Mouse (Mus musculus) G1E (cell line): ENCODE results near the gene Rreb1. TPM values are rescaled to one million over a fixed set of nuclear protein-coding genes. Genes with fewer than 3 reads are reported as not detected.

ENCODE experiments used
- ATAC-seq: 2 replicates; pipeline ENCODE4 v1.8.0; 2016; ENCODE audit warnings: mild to moderate bottlenecking; ENCODE audit not compliant: insufficient number of reproducible peaks, poor library complexity, low FRiP score, severe bottlenecking; ENCODE audit errors: extremely low read depth
- DNase-seq: peaks from one replicate; pipeline ENCODE4 v3.0.0; 2012; ENCODE audit warnings: low spot score
- H3K27me3 ChIP-seq: 2 replicates; pipeline ENCODE4 v1.6.1; 2012; ENCODE audit warnings: mild to moderate bottlenecking, low read length, inconsistent platforms; ENCODE audit not compliant: insufficient read depth
- H3K36me3 ChIP-seq: replicated peaks from 2 replicates; pipeline ENCODE3; 2012; ENCODE audit warnings: mild to moderate bottlenecking, inconsistent platforms
- H3K4me1 ChIP-seq: 2 replicates; pipeline ENCODE4 v1.6.1; 2012; ENCODE audit warnings: low read depth, low read length, inconsistent platforms, mixed read lengths; ENCODE audit not compliant: insufficient read depth
- H3K4me3 ChIP-seq: 2 replicates; pipeline ENCODE4 v1.5.1; 2012; ENCODE audit warnings: low read depth, mild to moderate bottlenecking, inconsistent platforms, low read length, moderate library complexity, mixed read lengths
- H3K9me3 ChIP-seq: replicated peaks from 2 replicates; pipeline ENCODE4 v1.6.1; 2012; ENCODE audit warnings: inconsistent platforms
- CTCF ChIP-seq: IDR thresholded peaks from 2 replicates; pipeline ENCODE4 v1.5.1; 2012; ENCODE audit warnings: low read depth, low read length, inconsistent platforms, mixed read lengths
- GATA1 ChIP-seq: IDR thresholded peaks from 2 replicates; pipeline ENCODE4 v1.6.1; 2012; ENCODE audit warnings: borderline replicate concordance, low read length, inconsistent platforms, mixed read lengths
- GATA2 ChIP-seq: IDR thresholded peaks from 2 replicates; pipeline ENCODE4 v1.6.1; 2012; ENCODE audit warnings: low read depth, low read length, inconsistent platforms, borderline replicate concordance
- POLR2AphosphoS5 ChIP-seq: IDR thresholded peaks from 2 replicates; pipeline ENCODE4 v1.6.1; 2012; ENCODE audit warnings: low read depth, low read length, inconsistent platforms; ENCODE audit not compliant: insufficient replicate concordance
- TAL1 ChIP-seq: conservative IDR thresholded peaks from 2 replicates; pipeline ENCODE4 v1.6.1; 2012; ENCODE audit warnings: low read depth, low read length, inconsistent platforms, mixed read lengths
- polyA plus RNA-seq: library from polyadenylated mRNA; stranded (reverse); fragments of >175 nt; gene quantifications from 2 replicates; pipeline ENCODE4 v1.2.3, GENCODE M21; 2012
- total RNA-seq, 2 experiments: library from RNA; stranded (forward) in 1 of 2; stranded (reverse) in 1 of 2; fragments of 200-1000 nt in 1 of 2; fragments of >200 nt in 1 of 2; fragmentation: Nextera tagmentation in 1 of 2; gene quantifications; 2 replicates each; pipeline ENCODE4 v1.2.3; 2014 to 2017

Rreb1 gene
- total and polyA plus RNA-seq, 3 experiments: 16.8 to 122 (median 87.2) TPM

GRCm38 (mm10) chr13:37918336-37919261, 140.4 kb downstream of the Rreb1 start:
- Histone ChIP-seq H3K27me3 (no peaks in the 10 kb centered on the region), H3K4me3 (no peak overlapping the region), H3K36me3 (peaks cover 100% of the 10 kb centered on the region), H3K9me3 (no peaks in the 10 kb centered on the region), H3K4me1 (no peaks in the 10 kb centered on the region)
- DNase-seq (no peak), ATAC-seq (no peak)
- TF ChIP-seq POLR2AphosphoS5 (no peak), CTCF (no peak), GATA2 (no peak), GATA1 (no peak), TAL1 (no peak)

DNA sequence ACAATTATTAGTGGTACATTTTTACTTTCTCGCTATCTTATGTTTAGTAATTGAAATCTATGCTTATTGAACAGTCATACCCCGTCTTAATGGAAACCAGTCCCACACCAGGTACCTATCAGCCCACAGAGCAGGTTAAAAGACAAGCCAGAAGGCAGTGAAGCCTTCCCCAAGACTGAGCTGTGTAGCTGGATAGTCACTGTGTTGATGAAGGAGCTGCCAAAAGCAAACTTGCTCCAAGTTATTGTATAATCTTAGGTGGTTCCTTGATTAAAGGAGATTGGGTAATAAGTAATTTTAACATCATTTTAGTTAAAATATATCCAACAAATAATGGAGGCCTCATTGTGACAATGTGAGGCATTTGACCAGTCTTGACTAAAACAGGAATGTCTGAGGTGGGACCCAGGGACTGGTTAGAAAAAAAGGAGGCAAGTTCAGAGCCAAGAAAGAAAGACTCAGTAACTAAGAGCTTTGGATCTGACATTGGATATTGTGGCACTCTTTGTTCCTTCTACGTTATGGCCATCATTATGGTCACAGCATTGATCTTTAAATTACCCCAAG, 141.6 kb downstream of the Rreb1 start:
- DNase-seq (no peak), ATAC-seq (no peak)
- TF ChIP-seq POLR2AphosphoS5 (no peak), GATA2 (no peak)
- no peaks in the 10 kb centered on the region for H3K4me1 ChIP-seq
- H3K9me3 ChIP-seq: no peaks in the 10 kb centered on the region
- no peak overlapping the region for H3K4me3 ChIP-seq
- no peaks in the 10 kb centered on the region for H3K27me3 ChIP-seq
- H3K36me3 ChIP-seq: peaks cover 100% of the 10 kb centered on the region

- Histone ChIP-seq H3K4me1 (no peaks in the 10 kb centered on the region), H3K36me3 (peaks cover 100% of the 10 kb centered on the region), H3K9me3 (no peaks in the 10 kb centered on the region), H3K27me3 (no peaks in the 10 kb centered on the region), H3K4me3 (no peak overlapping the region)
- DNase-seq: no peak
- TF ChIP-seq POLR2AphosphoS5 (no peak), CTCF (no peak), GATA2 (no peak), TAL1 (no peak), GATA1 (no peak)
- no peak for ATAC-seq
These were observed 142.5 kb downstream of the Rreb1 start for GRCm38 (mm10) chr13:37920727-37921126.

GRCm38 (mm10) chr13:37923091-37923490, 144.9 kb downstream of the Rreb1 start:
- no peaks in the 10 kb centered on the region for H3K9me3 ChIP-seq
- no peaks in the 10 kb centered on the region for H3K27me3 ChIP-seq
- DNase-seq: no peak
- peaks cover 100% of the 10 kb centered on the region for H3K36me3 ChIP-seq
- ATAC-seq: no peak
- H3K4me3 ChIP-seq: no peak overlapping the region
- TF ChIP-seq CTCF (no peak), GATA1 (no peak), POLR2AphosphoS5 (no peak), TAL1 (no peak), GATA2 (no peak)
- H3K4me1 ChIP-seq: no peaks in the 10 kb centered on the region

GRCm38 (mm10) chr13:37923643-37924460, 145.7 kb downstream of the Rreb1 start:
- DNase-seq (no peak), ATAC-seq (no peak)
- Histone ChIP-seq H3K9me3 (no peaks in the 10 kb centered on the region), H3K4me3 (no peak overlapping the region), H3K36me3 (peaks cover 100% of the 10 kb centered on the region), H3K4me1 (no peaks in the 10 kb centered on the region), H3K27me3 (no peaks in the 10 kb centered on the region)
- TF ChIP-seq POLR2AphosphoS5 (no peak), GATA2 (no peak), GATA1 (no peak)

GRCm38 (mm10) chr13:37924461-37924948, 146.3 kb downstream of the Rreb1 start:
- Histone ChIP-seq H3K4me1 (0 out of 2 replicates have a peak, but pooled peaks cover under 1% of the 10 kb centered on the region), H3K27me3 (no peaks in the 10 kb centered on the region), H3K36me3 (peaks cover 100% of the 10 kb centered on the region), H3K9me3 (no peaks in the 10 kb centered on the region), H3K4me3 (no peak overlapping the region)
- TF ChIP-seq TAL1: no peak
- no peak for TF ChIP-seq GATA2
- TF ChIP-seq GATA1: no peak
- TF ChIP-seq POLR2AphosphoS5: no peak
- no peak for TF ChIP-seq CTCF
- DNase-seq (no peak), ATAC-seq (no peak)
